Mouse (Mus musculus) CH12.LX (cell line): ENCODE data around the gene Rtp3. TPM values are rescaled to one million over a fixed set of nuclear protein-coding genes. Genes with fewer than 3 reads are reported as not detected.

Experiments used
- DNase-seq: peaks from one replicate; pipeline ENCODE4 v3.0.0-alpha.2; 2013; ENCODE audit errors: extremely low read depth
- H3K27ac ChIP-seq: 2 replicates; pipeline ENCODE4 v1.5.1; 2012; ENCODE audit warnings: low read depth, mild to moderate bottlenecking, control low read depth, moderate library complexity; ENCODE audit not compliant: insufficient read depth
- H3K27me3 ChIP-seq: replicated peaks from 2 replicates; pipeline ENCODE3; 2012; ENCODE audit warnings: inconsistent platforms
- H3K36me3 ChIP-seq, 2 experiments: replicated peaks in 1 of 2; 2 replicates each; pipeline versions ENCODE3 to v1.6.1; 2012; ENCODE audit warnings: inconsistent platforms in 1 of 2, low read length in 1 of 2, mild to moderate bottlenecking in 1 of 2, mixed read lengths in 1 of 2, moderate library complexity in 1 of 2; ENCODE audit not compliant: control insufficient read depth in 1 of 2, insufficient read depth in 1 of 2
- H3K4me1 ChIP-seq, 2 experiments: 2 replicates each; pipeline ENCODE4 v1.6.1; 2012; ENCODE audit warnings: inconsistent platforms in 1 of 2, moderate library complexity in 1 of 2; ENCODE audit not compliant: insufficient read depth in 2 of 2, control insufficient read depth in 1 of 2
- H3K4me2 ChIP-seq: 2 replicates; pipeline ENCODE4 v1.6.1; 2012; ENCODE audit warnings: low read depth, mild to moderate bottlenecking, control low read depth; ENCODE audit not compliant: poor library complexity, insufficient read depth, severe bottlenecking
- H3K4me3 ChIP-seq, 3 experiments: fragments of 150-350 bp in 1 of 3; sonication (generic) in 1 of 3; replicated peaks in 1 of 3; 2 replicates each; pipeline versions ENCODE3 to v1.5.1; 2011 to 2012; ENCODE audit warnings: low read depth in 2 of 3, low read length in 2 of 3, mild to moderate bottlenecking in 2 of 3, moderate library complexity in 2 of 3, control low read depth in 1 of 3, improper control_type of control experiment in 1 of 3, inconsistent platforms in 1 of 3, mixed read lengths in 1 of 3; ENCODE audit not compliant: poor library complexity in 1 of 3
- H3K79me2 ChIP-seq: replicated peaks from 2 replicates; pipeline ENCODE4 v1.6.1; 2012; ENCODE audit warnings: mild to moderate bottlenecking, moderate library complexity; ENCODE audit not compliant: control insufficient read depth, poor library complexity, insufficient read depth, severe bottlenecking; ENCODE audit errors: extremely low read depth
- H3K9ac ChIP-seq: 2 replicates; pipeline ENCODE4 v1.6.1; 2012; ENCODE audit warnings: low read depth, mild to moderate bottlenecking, control low read depth, moderate library complexity; ENCODE audit not compliant: insufficient read depth
- H3K9me3 ChIP-seq: replicated peaks from 2 replicates; pipeline ENCODE3; 2012; ENCODE audit warnings: low read length, inconsistent platforms, mixed read lengths
- E2F4 ChIP-seq: IDR thresholded peaks from 2 replicates; pipeline ENCODE4 v1.6.1; 2011; ENCODE audit warnings: low read depth, low read length, improper control_type of control experiment; ENCODE audit not compliant: insufficient replicate concordance
- ELF1 ChIP-seq: IDR thresholded peaks from 2 replicates; pipeline ENCODE4 v1.6.1; 2014; ENCODE audit warnings: low read depth, mild to moderate bottlenecking, inconsistent platforms, low read length, improper control_type of control experiment
- GABPA ChIP-seq: IDR thresholded peaks from 2 replicates; pipeline ENCODE4 v1.6.1; 2012; ENCODE audit warnings: low read depth, low read length, improper control_type of control experiment, inconsistent platforms; ENCODE audit not compliant: insufficient replicate concordance
- HCFC1 ChIP-seq: IDR thresholded peaks from 2 replicates; pipeline ENCODE4 v1.6.1; 2012; ENCODE audit warnings: low read depth, mild to moderate bottlenecking, inconsistent platforms, low read length, improper control_type of control experiment
- IRF4 ChIP-seq: IDR thresholded peaks from 2 replicates; pipeline ENCODE4 v1.6.1; 2014; ENCODE audit warnings: low read depth, mild to moderate bottlenecking, inconsistent platforms, low read length, improper control_type of control experiment
- JUN ChIP-seq: IDR thresholded peaks from 2 replicates; pipeline ENCODE4 v1.6.1; 2011; ENCODE audit warnings: low read depth, mild to moderate bottlenecking, low read length, improper control_type of control experiment, moderate library complexity; ENCODE audit not compliant: insufficient read depth
- JUND ChIP-seq: conservative IDR thresholded peaks from 2 replicates; pipeline ENCODE4 v1.6.1; 2011; ENCODE audit warnings: low read depth, low read length, improper control_type of control experiment
- KAT2A ChIP-seq: IDR thresholded peaks from 2 replicates; pipeline ENCODE4 v1.6.1; 2012; ENCODE audit warnings: low read length, improper control_type of control experiment, inconsistent platforms; ENCODE audit not compliant: insufficient replicate concordance
- MAFK ChIP-seq: IDR thresholded peaks from 2 replicates; pipeline ENCODE4 v1.6.1; 2011; ENCODE audit warnings: low read length, improper control_type of control experiment; ENCODE audit not compliant: insufficient replicate concordance
- MEF2A ChIP-seq: IDR thresholded peaks from 2 replicates; pipeline ENCODE4 v1.6.1; 2014; ENCODE audit warnings: low read depth, mild to moderate bottlenecking, inconsistent platforms, low read length, improper control_type of control experiment, borderline replicate concordance
- MXI1 ChIP-seq: IDR thresholded peaks from 2 replicates; pipeline ENCODE4 v1.6.1; 2011; ENCODE audit warnings: mild to moderate bottlenecking, low read depth, low read length, improper control_type of control experiment
- NELFE ChIP-seq: IDR thresholded peaks from 2 replicates; pipeline ENCODE4 v1.6.1; 2011; ENCODE audit warnings: low read depth, low read length, improper control_type of control experiment
- NRF1 ChIP-seq: IDR thresholded peaks from 2 replicates; pipeline ENCODE4 v1.6.1; 2014; ENCODE audit warnings: low read depth, mild to moderate bottlenecking, inconsistent platforms, low read length, improper control_type of control experiment, moderate library complexity
- POLR2A ChIP-seq: IDR thresholded peaks from 2 replicates; pipeline ENCODE4 v1.6.1; 2011; ENCODE audit warnings: low read depth, mild to moderate bottlenecking, improper control_type of control experiment, low read length
- POLR2AphosphoS2 ChIP-seq: IDR thresholded peaks from 2 replicates; pipeline ENCODE4 v1.6.1; 2011; ENCODE audit warnings: low read depth, low read length, improper control_type of control experiment
- RAD21 ChIP-seq: IDR thresholded peaks from 2 replicates; pipeline ENCODE4 v1.6.1; 2011; ENCODE audit warnings: low read depth, mild to moderate bottlenecking, low read length, improper control_type of control experiment, moderate library complexity
- TBP ChIP-seq: conservative IDR thresholded peaks from 2 replicates; pipeline ENCODE4 v1.6.1; 2011; ENCODE audit warnings: low read depth, low read length, improper control_type of control experiment
- TCF12 ChIP-seq: IDR thresholded peaks from 2 replicates; pipeline ENCODE4 v1.6.1; 2014; ENCODE audit warnings: low read depth, mild to moderate bottlenecking, inconsistent platforms, low read length, improper control_type of control experiment
- UBTF ChIP-seq: IDR thresholded peaks from 2 replicates; pipeline ENCODE4 v1.6.1; 2012; ENCODE audit warnings: low read depth, mild to moderate bottlenecking, inconsistent platforms, low read length, improper control_type of control experiment, moderate library complexity
- USF2 ChIP-seq: conservative IDR thresholded peaks from 2 replicates; pipeline ENCODE4 v1.6.1; 2011; ENCODE audit warnings: low read depth, low read length, improper control_type of control experiment
- ZC3H11A ChIP-seq: IDR thresholded peaks from 2 replicates; pipeline ENCODE4 v1.6.1; 2012; ENCODE audit warnings: low read depth, mild to moderate bottlenecking, inconsistent platforms, low read length, improper control_type of control experiment
- ZKSCAN1 ChIP-seq: IDR thresholded peaks from 2 replicates; pipeline ENCODE4 v1.6.1; 2012; ENCODE audit warnings: low read depth, inconsistent platforms, low read length, improper control_type of control experiment, borderline replicate concordance
- ZNF384 ChIP-seq: IDR thresholded peaks from 2 replicates; pipeline ENCODE4 v1.6.1; 2012; ENCODE audit warnings: low read depth, low read length, improper control_type of control experiment, inconsistent platforms
- dilution Hi-C: fragments of 300-500 bp; cut with MboI; formaldehyde crosslinking; loops from 2 replicates; pipeline ENCODE4 v1.14.3; 2020; ENCODE audit warnings: low sequenced_read_pairs; ENCODE audit not compliant: extremely low pct_unique_long_range_greater_than_20kb, extremely low pct_ligation_motif_present
- in situ Hi-C: fragments of 300-500 bp; cut with MboI; formaldehyde crosslinking; loops from 3 replicates; pipeline ENCODE4 v1.14.3; 2019; ENCODE audit warnings: low sequenced_read_pairs, low pct_ligation_motif_present, low pct_unique_long_range_greater_than_20kb, mixed read lengths
- polyA plus RNA-seq: library from polyadenylated mRNA; unstranded; fragments of >175 nt; gene quantifications from 2 replicates; pipeline ENCODE4 v1.2.1, GENCODE M21; 2012; ENCODE audit warnings: low read depth; ENCODE audit not compliant: insufficient read length
- total RNA-seq, 2 experiments: library from RNA; depleted of rRNA; stranded (reverse); fragments of 300-350 nt in 1 of 2; fragments of >200 nt in 1 of 2; gene quantifications; 2 replicates each; pipeline ENCODE4 v1.2.3; 2012 to 2014

Gene Rtp3
- total and polyA plus RNA-seq, 3 experiments = not detected

DNA sequence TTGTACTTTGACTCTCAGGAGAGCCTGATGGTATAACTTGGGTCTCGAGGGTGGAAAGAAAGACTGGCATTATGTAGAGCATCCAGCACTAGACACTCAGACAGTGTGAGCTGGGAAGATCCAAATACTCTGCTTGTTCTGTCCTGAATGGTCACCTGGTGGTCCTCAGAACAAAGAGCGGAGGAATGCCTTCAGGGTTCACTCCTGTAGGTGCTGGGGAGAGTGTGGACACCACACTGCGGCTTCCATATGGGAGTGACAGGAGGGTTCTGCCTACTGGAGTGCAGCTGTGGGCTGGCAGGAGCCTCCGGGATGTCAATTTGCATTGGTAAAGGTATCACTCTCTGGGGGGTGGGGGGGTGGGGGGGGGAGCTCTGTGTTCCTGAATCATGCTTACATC lies 8.0 kb downstream of the Rtp3 start:
- dilution Hi-C loops = no loop called here

DNA sequence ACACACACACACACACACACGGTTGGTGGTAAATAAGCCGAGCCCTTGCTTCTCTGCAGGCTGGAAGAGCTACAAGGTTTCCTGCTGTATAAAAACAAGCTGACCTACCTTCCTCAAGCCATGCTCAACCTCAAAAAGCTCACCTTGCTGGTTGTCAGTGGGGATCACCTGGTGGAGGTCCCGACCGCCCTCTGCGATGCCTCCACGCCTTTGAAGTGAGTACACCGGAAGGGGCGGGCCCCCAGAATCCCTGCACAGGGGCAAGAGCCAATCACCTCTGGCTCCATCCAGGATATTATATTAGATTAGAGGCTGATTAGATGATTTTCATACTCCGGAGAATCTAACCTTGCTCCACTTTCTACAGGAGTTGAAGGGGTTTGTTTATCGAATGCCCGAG lies 11.0 kb downstream of the Rtp3 start:
- H3K79me2 ChIP-seq = no peaks in the 10 kb centered on the region
- H3K27me3 ChIP-seq = no peaks in the 10 kb centered on the region
- no peak overlapping the region for H3K9ac ChIP-seq
- dilution Hi-C loops = no loop called here
- H3K27ac ChIP-seq = no peak overlapping the region
- TF ChIP-seq POLR2A = no peak
- no peak for TF ChIP-seq RAD21
- TF ChIP-seq MAFK = no peak
- TF ChIP-seq GABPA = no peak
- no peak for TF ChIP-seq HCFC1
- TF ChIP-seq TCF12 = no peak
- no peak for TF ChIP-seq IRF4
- no peak for TF ChIP-seq NELFE
- no peak for TF ChIP-seq ZNF384
- TF ChIP-seq E2F4 = no peak
- no peak for TF ChIP-seq POLR2AphosphoS2
- no peak for TF ChIP-seq MXI1
- no peak for TF ChIP-seq UBTF
- TF ChIP-seq NRF1 = no peak
- TF ChIP-seq ZKSCAN1 = no peak
- TF ChIP-seq JUND = no peak
- TF ChIP-seq JUN = no peak
- no peak for TF ChIP-seq TBP
- no peak for TF ChIP-seq ELF1
- no peak overlapping the region for H3K4me3 ChIP-seq
- peaks cover 0 to 8% of the 10 kb centered on the region in 2 experiments for H3K36me3 ChIP-seq
- peaks cover 0 to 3% of the 10 kb centered on the region in 2 experiments; a peak in 2 of 4 replicates for H3K4me1 ChIP-seq
- DNase-seq = no peak
- in situ Hi-C loops = no loop called here
- no peaks in the 10 kb centered on the region for H3K9me3 ChIP-seq
- H3K4me2 ChIP-seq = no peak overlapping the region

More for the DNA sequence above, 8.0 kb downstream of the Rtp3 start:
- Histone ChIP-seq H3K27ac (no peak overlapping the region), H3K27me3 (no peaks in the 10 kb centered on the region), H3K9me3 (peaks cover 8% of the 10 kb centered on the region), H3K4me1 (peaks cover 0 to 3% of the 10 kb centered on the region in 2 experiments; a peak in 2 of 4 replicates), H3K79me2 (no peaks in the 10 kb centered on the region), H3K4me2 (no peak overlapping the region), H3K4me3 (no peak overlapping the region), H3K36me3 (peaks cover 0 to 2% of the 10 kb centered on the region in 2 experiments), H3K9ac (no peak overlapping the region)
- TF ChIP-seq USF2 (no peak), MEF2A (no peak), HCFC1 (no peak), MAFK (no peak), NRF1 (no peak), ZC3H11A (no peak), IRF4 (no peak), KAT2A (no peak), TBP (no peak)
- no peak for DNase-seq
- in situ Hi-C loops = no loop called here
